Mouse (Mus musculus) heart, postnatal 14 days (tissue): ENCODE measurements at regions not wholly inside any gene's neighbourhood (a gene's known extent, or its start where the extent isn't known, plus 50 kb on each side); places are given as distances from the start of the nearest gene placed in this dataset.

Experiments used
- DNase-seq, 2 experiments: peaks; one replicate each; pipeline ENCODE4 v3.0.0; 2021 to 2022
- intact Hi-C: fragments of 180-260 bp; cut with DNase I; formaldehyde crosslinking; loops from one replicate; pipeline ENCODE4 v1.15.1; 2025

- no peak for DNase-seq
- intact Hi-C loops: no loop called here
Measured at GRCm38 (mm10) chr3:78412669-78413419, 873.5 kb downstream of the Rapgef2 start.

- intact Hi-C loops: no loop called here
- DNase-seq: peak in 1 of 2 experiments; percentile 1
Measured at GRCm38 (mm10) chr3:78411395-78411794, 874.9 kb downstream of the Rapgef2 start.

GRCm38 (mm10) chr3:78409237-78409636, 877.1 kb downstream of the Rapgef2 start:
- no peak for DNase-seq
- intact Hi-C loops: no loop called here

GRCm38 (mm10) chr3:78405760-78406467, 880.4 kb downstream of the Rapgef2 start:
- intact Hi-C loops: no loop called here
- DNase-seq: no peak

GRCm38 (mm10) chr3:78358377-78358776, 927.9 kb downstream of the Rapgef2 start:
- intact Hi-C loops: no loop called here
- DNase-seq: peak in 1 of 2 experiments; percentile 27

GRCm38 (mm10) chr3:78339891-78340290, 946.4 kb downstream of the Rapgef2 start:
- intact Hi-C loops: no loop called here
- DNase-seq: no peak

GRCm38 (mm10) chr3:78311630-78312406, 974.5 kb downstream of the Rapgef2 start:
- no peak for DNase-seq
- intact Hi-C loops: no loop called here

- intact Hi-C loops: no loop called here
- DNase-seq: no peak
Measured at GRCm38 (mm10) chr3:78300506-78300905, 985.8 kb downstream of the Rapgef2 start.

- DNase-seq: no peak
- intact Hi-C loops: no loop called here
Measured at GRCm38 (mm10) chr3:78291894-78292293, 994.4 kb downstream of the Rapgef2 start.

GRCm38 (mm10) chr3:78284071-78284470, 1002.2 kb downstream of the Rapgef2 start:
- no peak for DNase-seq
- intact Hi-C loops: no loop called here

GRCm38 (mm10) chr3:78236920-78237319, 1049.4 kb downstream of the Rapgef2 start:
- DNase-seq: no peak
- intact Hi-C loops: no loop called here

- DNase-seq: no peak
- intact Hi-C loops: no loop called here
Measured at GRCm38 (mm10) chr3:78209729-78210128, 1076.6 kb downstream of the Rapgef2 start.

- intact Hi-C loops: no loop called here
- DNase-seq: no peak
Measured at GRCm38 (mm10) chr3:78162601-78163000, 1123.7 kb downstream of the Rapgef2 start.

- no peak for DNase-seq
- intact Hi-C loops: no loop called here
Measured at GRCm38 (mm10) chr3:78158450-78158849, 1127.9 kb downstream of the Rapgef2 start.
